Mouse (Mus musculus) stomach, postnatal 0 days (tissue): Measurements from ENCODE around the gene Tmem59l.

Source experiments
- CTCF ChIP-seq: IDR thresholded peaks from 2 replicates; pipeline ENCODE4 v1.5.1; 2016; ENCODE audit warnings: antibody characterized with exemption, low read depth, mild to moderate bottlenecking, moderate library complexity
- EP300 ChIP-seq: optimal IDR thresholded peaks from 2 replicates; pipeline ENCODE3; 2016; ENCODE audit warnings: antibody characterized with exemption

GRCm38 (mm10) chr8:70486191-70486681, 922 bp downstream of the Tmem59l start:
- no peak for TF ChIP-seq CTCF
- TF ChIP-seq EP300 = no peak
